8 mouse cellular contexts compared by ENCODE assay signal in genomic region chrX:12078195-12079058, GRCm38 (mm10).
DNase-seq lines count a peak whose midpoint lies in the region; ATAC-seq and TF ChIP-seq lines count a peak whose summit lies in the region.

No protein-coding gene starts in this region.

- intact Hi-C loops in gastrocnemius, adult 2 months (cut with DNase I): loop anchor here (5.0 to 10.0 kb wide), 6 partner anchors 71 to 446 kb away; no protein-coding TSS in a partner anchor
- intact Hi-C loops in heart, postnatal 14 days (cut with DNase I): loop anchor here (5.0 to 10.0 kb wide), 5 partner anchors 71 to 444 kb away; no protein-coding TSS in a partner anchor

- H3K4me2 ChIP-seq in embryonic facial prominence, embryonic 12.5 days (replicated peaks): peak overlapping the region; percentile 76
- peak overlapping the region; percentile 81 for H3K4me2 ChIP-seq in limb, embryonic 13.5 days (replicated peaks)
- peak overlapping the region; percentile 70 for H3K4me2 ChIP-seq in midbrain, embryonic 15.5 days

- peak overlapping the region; percentile 93 for H3K27ac ChIP-seq in gastrocnemius, adult 2 months
- 0 out of 2 replicates have a peak overlapping the region, but pooled peaks have one; percentile 86 for H3K27ac ChIP-seq in embryonic facial prominence, embryonic 12.5 days
- no peak overlapping the region; the same call in 1 of the 2 replicates for H3K27ac ChIP-seq in limb, embryonic 13.5 days
- H3K27ac ChIP-seq in midbrain, embryonic 15.5 days: peak overlapping the region; percentile 90

- DNase-seq in gastrocnemius, adult 2 months: peak; percentile 76
- DNase-seq in gastrocnemius, postnatal 25 days: no peak
- peak; percentile 88 for DNase-seq in ES-CJ7 (ENCODE audit: low read depth, low spot score)
- peak; percentile 53 to 62 for DNase-seq in heart, postnatal 14 days
- DNase-seq in Muller cell, postnatal 12 days (ENCODE audit: inconsistent ontology term): no peak

- peaks cover 82% of the 10 kb centered on the region for H3K27me3 ChIP-seq in embryonic facial prominence, embryonic 12.5 days
- H3K27me3 ChIP-seq in limb, embryonic 13.5 days: peaks cover 96% of the 10 kb centered on the region
- peaks cover 29% of the 10 kb centered on the region for H3K27me3 ChIP-seq in midbrain, embryonic 15.5 days (replicated peaks)

- H3K36me3 ChIP-seq in embryonic facial prominence, embryonic 12.5 days: no peaks in the 10 kb centered on the region
- H3K36me3 ChIP-seq in limb, embryonic 13.5 days: no peaks in the 10 kb centered on the region
- no peaks in the 10 kb centered on the region for H3K36me3 ChIP-seq in midbrain, embryonic 15.5 days (replicated peaks)

- H3K4me3 ChIP-seq in gastrocnemius, adult 2 months: peak overlapping the region; percentile 88
- peak overlapping the region; percentile 56 for H3K4me3 ChIP-seq in embryonic facial prominence, embryonic 12.5 days
- peak overlapping the region; percentile 63 for H3K4me3 ChIP-seq in limb, embryonic 13.5 days
- H3K4me3 ChIP-seq in midbrain, embryonic 15.5 days: peak overlapping the region; percentile 61

- H3K4me1 ChIP-seq in embryonic facial prominence, embryonic 12.5 days: peaks cover 12% of the 10 kb centered on the region
- H3K4me1 ChIP-seq in limb, embryonic 13.5 days: peaks cover 44% of the 10 kb centered on the region
- peaks cover 31% of the 10 kb centered on the region for H3K4me1 ChIP-seq in midbrain, embryonic 15.5 days

- no peaks in the 10 kb centered on the region for H3K9me3 ChIP-seq in embryonic facial prominence, embryonic 12.5 days
- no peaks in the 10 kb centered on the region for H3K9me3 ChIP-seq in limb, embryonic 13.5 days
- no peaks in the 10 kb centered on the region for H3K9me3 ChIP-seq in midbrain, embryonic 15.5 days

- WGBS in embryonic facial prominence, embryonic 12.5 days: 2% methylated on average over 73 of the region's 73 CpGs
- WGBS in limb, embryonic 13.5 days: 2% methylated on average over 71 of the region's 73 CpGs
- WGBS in midbrain, embryonic 15.5 days: 4% methylated on average over 67 of the region's 73 CpGs

- ATAC-seq in embryonic facial prominence, embryonic 12.5 days (ENCODE audit: insufficient number of reproducible peaks, insufficient read depth, low FRiP score, low TSS enrichment): no peak
- no peak for ATAC-seq in limb, embryonic 13.5 days (ENCODE audit: low FRiP score, low read depth)
- ATAC-seq in midbrain, embryonic 15.5 days (replicated peaks): no peak

- TF ChIP-seq CTCF in gastrocnemius, adult 2 months (IDR thresholded peaks at IDR 0.05): no peak

- H3K9ac ChIP-seq in embryonic facial prominence, embryonic 12.5 days: peak overlapping the region; percentile 69
- H3K9ac ChIP-seq in limb, embryonic 13.5 days: peak overlapping the region; percentile 80
- peak overlapping the region; percentile 74 for H3K9ac ChIP-seq in midbrain, embryonic 15.5 days

Comparison
In these comparisons a context has a peak if more than half of its experiments do, and no peak if none do; other contexts are left out.
1. DNase-seq: peak in gastrocnemius, adult 2 months (single experiment), ES-CJ7 (single experiment) and heart, postnatal 14 days (2 of 2); none in gastrocnemius, postnatal 25 days (single experiment) and Muller cell, postnatal 12 days (single experiment).
2. Peak in every context shown above with its lines, with median percentiles within 50 percentile points of each other: H3K4me3 ChIP-seq, H3K4me2 ChIP-seq and H3K9ac ChIP-seq.